Mouse (Mus musculus): ENCODE measurements around the gene Rem1. TPM values are rescaled to one million over a fixed set of nuclear protein-coding genes. Genes with fewer than 3 reads are reported as not detected.

Gene Rem1
- polyA plus RNA-seq, 1 experiment: 0.90 TPM

- Histone ChIP-seq H3K4me3 (ENCODE audit: insufficient read depth, low read length) (no peak overlapping the region), H3K4me1 (ENCODE audit: control insufficient read depth, insufficient read depth, low read length) (no peaks in the 10 kb centered on the region), H3K27ac (ENCODE audit: insufficient read depth, low read length) (no peak overlapping the region)
- TF ChIP-seq POLR2A (IDR thresholded peaks at IDR 0.05; ENCODE audit: extremely low read depth, insufficient read depth, low read length) (no peak), CTCF (IDR thresholded peaks at IDR 0.05; ENCODE audit: extremely low read depth, insufficient read depth, low read length) (no peak)
These were observed 2.2 kb upstream of the Rem1 start for GRCm38 (mm10) chr2:152624566-152624965.

GRCm38 (mm10) chr2:152625256-152625655, 1.5 kb upstream of the Rem1 start:
- TF ChIP-seq CTCF (IDR thresholded peaks at IDR 0.05; ENCODE audit: extremely low read depth, insufficient read depth, low read length) (no peak), POLR2A (IDR thresholded peaks at IDR 0.05; ENCODE audit: extremely low read depth, insufficient read depth, low read length) (no peak)
- H3K4me3 ChIP-seq (ENCODE audit: insufficient read depth, low read length): no peak overlapping the region
- no peak overlapping the region for H3K27ac ChIP-seq (ENCODE audit: insufficient read depth, low read length)
- H3K4me1 ChIP-seq (ENCODE audit: control insufficient read depth, insufficient read depth, low read length): no peaks in the 10 kb centered on the region

GRCm38 (mm10) chr2:152628066-152628465, 1.3 kb downstream of the Rem1 start:
- H3K27ac ChIP-seq (ENCODE audit: insufficient read depth, low read length): no peak overlapping the region
- no peak overlapping the region for H3K4me3 ChIP-seq (ENCODE audit: insufficient read depth, low read length)
- H3K4me1 ChIP-seq (ENCODE audit: control insufficient read depth, insufficient read depth, low read length): no peaks in the 10 kb centered on the region
- TF ChIP-seq POLR2A (IDR thresholded peaks at IDR 0.05; ENCODE audit: extremely low read depth, insufficient read depth, low read length) (no peak), CTCF (IDR thresholded peaks at IDR 0.05; ENCODE audit: extremely low read depth, insufficient read depth, low read length) (no peak)

GRCm38 (mm10) chr2:152629239-152629638, 2.5 kb downstream of the Rem1 start:
- TF ChIP-seq POLR2A (IDR thresholded peaks at IDR 0.05; ENCODE audit: extremely low read depth, insufficient read depth, low read length) (no peak), CTCF (IDR thresholded peaks at IDR 0.05; ENCODE audit: extremely low read depth, insufficient read depth, low read length) (no peak)
- H3K4me1 ChIP-seq (ENCODE audit: control insufficient read depth, insufficient read depth, low read length): no peaks in the 10 kb centered on the region
- H3K27ac ChIP-seq (ENCODE audit: insufficient read depth, low read length): no peak overlapping the region
- H3K4me3 ChIP-seq (ENCODE audit: insufficient read depth, low read length): no peak overlapping the region

DNA sequence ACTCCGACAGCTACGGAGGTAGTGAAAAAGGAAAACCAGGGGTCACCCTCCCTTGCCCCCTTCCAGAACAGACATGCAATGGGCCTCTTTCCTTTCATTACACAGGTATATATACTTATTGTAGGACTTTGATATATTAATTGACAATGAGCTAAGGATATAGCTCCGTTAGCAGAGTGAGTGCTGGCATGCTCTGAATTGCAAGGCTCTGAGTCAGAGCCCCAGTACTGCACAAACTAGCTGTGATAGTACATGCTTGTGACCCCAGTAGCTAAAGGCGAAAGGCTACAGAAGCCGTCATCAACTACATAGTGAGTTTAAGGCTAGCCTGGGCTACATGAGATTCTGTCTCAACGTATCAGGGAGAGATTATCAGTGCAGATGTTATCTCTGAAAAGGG, 3.2 kb downstream of the Rem1 start:
- no peak overlapping the region for H3K4me3 ChIP-seq (ENCODE audit: insufficient read depth, low read length)
- H3K27ac ChIP-seq (ENCODE audit: insufficient read depth, low read length): no peak overlapping the region
- H3K4me1 ChIP-seq (ENCODE audit: control insufficient read depth, insufficient read depth, low read length): no peaks in the 10 kb centered on the region
- TF ChIP-seq POLR2A (IDR thresholded peaks at IDR 0.05; ENCODE audit: extremely low read depth, insufficient read depth, low read length) (no peak), CTCF (IDR thresholded peaks at IDR 0.05; ENCODE audit: extremely low read depth, insufficient read depth, low read length) (no peak)

DNA sequence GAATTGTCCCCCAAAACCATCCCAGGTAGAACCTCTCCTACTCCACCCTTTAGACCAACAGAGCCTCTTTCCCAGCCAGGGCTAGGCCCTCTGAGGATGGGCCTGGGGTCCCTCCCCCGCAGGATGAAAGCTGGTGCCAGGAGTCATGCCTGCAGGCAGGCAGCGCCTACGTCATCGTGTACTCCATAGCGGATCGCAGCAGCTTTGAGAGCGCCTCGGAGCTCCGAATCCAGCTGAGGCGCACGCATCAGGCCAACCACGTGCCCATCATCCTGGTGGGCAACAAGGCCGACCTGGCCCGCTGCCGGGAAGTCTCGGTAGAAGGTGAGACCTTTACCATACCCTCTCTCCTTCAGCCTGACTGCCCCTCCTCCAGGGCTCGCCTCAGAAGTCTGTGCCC, 6.6 kb downstream of the Rem1 start:
- H3K4me3 ChIP-seq (ENCODE audit: insufficient read depth, low read length): no peak overlapping the region
- TF ChIP-seq POLR2A (IDR thresholded peaks at IDR 0.05; ENCODE audit: extremely low read depth, insufficient read depth, low read length) (no peak), CTCF (IDR thresholded peaks at IDR 0.05; ENCODE audit: extremely low read depth, insufficient read depth, low read length) (no peak)
- no peaks in the 10 kb centered on the region for H3K4me1 ChIP-seq (ENCODE audit: control insufficient read depth, insufficient read depth, low read length)
- H3K27ac ChIP-seq (ENCODE audit: insufficient read depth, low read length): no peak overlapping the region

DNA sequence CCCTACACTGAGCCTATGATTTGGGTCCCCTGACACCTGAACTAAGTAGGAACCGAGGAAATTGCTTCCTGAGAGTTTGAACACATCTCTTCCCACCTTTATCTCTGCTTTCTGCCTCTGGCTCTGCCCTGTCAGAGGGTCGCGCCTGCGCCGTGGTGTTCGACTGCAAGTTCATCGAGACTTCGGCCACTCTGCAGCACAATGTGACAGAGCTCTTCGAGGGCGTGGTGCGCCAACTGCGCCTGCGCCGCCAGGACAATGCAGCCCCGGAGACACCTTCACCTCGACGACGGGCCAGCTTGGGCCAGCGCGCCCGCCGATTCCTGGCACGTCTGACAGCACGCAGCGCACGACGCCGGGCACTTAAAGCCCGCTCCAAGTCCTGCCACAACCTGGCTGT, 7.6 kb downstream of the Rem1 start:
- H3K4me1 ChIP-seq (ENCODE audit: control insufficient read depth, insufficient read depth, low read length): no peaks in the 10 kb centered on the region
- TF ChIP-seq POLR2A (IDR thresholded peaks at IDR 0.05; ENCODE audit: extremely low read depth, insufficient read depth, low read length) (no peak), CTCF (IDR thresholded peaks at IDR 0.05; ENCODE audit: extremely low read depth, insufficient read depth, low read length) (no peak)
- no peak overlapping the region for H3K27ac ChIP-seq (ENCODE audit: insufficient read depth, low read length)
- H3K4me3 ChIP-seq (ENCODE audit: insufficient read depth, low read length): no peak overlapping the region

GRCm38 (mm10) chr2:152636246-152637005, 9.7 kb downstream of the Rem1 start:
- Histone ChIP-seq H3K4me1 (ENCODE audit: control insufficient read depth, insufficient read depth, low read length) (no peaks in the 10 kb centered on the region), H3K27ac (ENCODE audit: insufficient read depth, low read length) (no peak overlapping the region), H3K4me3 (ENCODE audit: insufficient read depth, low read length) (no peak overlapping the region)
- no peak for TF ChIP-seq CTCF (IDR thresholded peaks at IDR 0.05; ENCODE audit: extremely low read depth, insufficient read depth, low read length)

GRCm38 (mm10) chr2:152637006-152637322, 10.2 kb downstream of the Rem1 start:
- H3K4me3 ChIP-seq (ENCODE audit: insufficient read depth, low read length): no peak overlapping the region
- no peak overlapping the region for H3K27ac ChIP-seq (ENCODE audit: insufficient read depth, low read length)
- TF ChIP-seq CTCF (IDR thresholded peaks at IDR 0.05; ENCODE audit: extremely low read depth, insufficient read depth, low read length): no peak
- TF ChIP-seq POLR2A (IDR thresholded peaks at IDR 0.05; ENCODE audit: extremely low read depth, insufficient read depth, low read length): no peak
- H3K4me1 ChIP-seq (ENCODE audit: control insufficient read depth, insufficient read depth, low read length): no peaks in the 10 kb centered on the region

DNA sequence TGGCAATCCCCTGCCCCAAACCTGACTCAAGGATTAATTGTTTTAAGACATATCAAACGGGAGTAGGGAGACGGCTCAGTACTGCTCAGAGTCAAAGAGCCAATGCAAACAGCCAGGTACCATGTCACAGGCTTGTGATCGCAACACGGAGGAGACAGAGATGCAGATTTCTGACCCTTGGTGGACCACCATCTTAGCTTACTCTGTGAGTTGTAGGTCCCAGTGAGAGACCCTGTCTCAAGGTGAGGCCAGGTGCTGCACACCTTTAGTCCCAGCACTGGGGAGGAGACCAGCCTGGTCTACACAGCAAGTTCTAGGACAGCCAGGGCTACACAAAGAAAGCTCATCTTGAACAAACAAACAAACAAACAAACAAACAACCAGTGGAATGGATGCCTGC, 10.6 kb downstream of the Rem1 start:
- H3K27ac ChIP-seq (ENCODE audit: insufficient read depth, low read length): no peak overlapping the region
- no peaks in the 10 kb centered on the region for H3K4me1 ChIP-seq (ENCODE audit: control insufficient read depth, insufficient read depth, low read length)
- H3K4me3 ChIP-seq (ENCODE audit: insufficient read depth, low read length): no peak overlapping the region
- TF ChIP-seq POLR2A (IDR thresholded peaks at IDR 0.05; ENCODE audit: extremely low read depth, insufficient read depth, low read length) (no peak), CTCF (IDR thresholded peaks at IDR 0.05; ENCODE audit: extremely low read depth, insufficient read depth, low read length) (no peak)
